In genomic region chr4:13436328-13436727, GRCm38 (mm10) we compare ENCODE assay signal across 19 mouse cellular contexts.
DNase-seq lines count a peak whose midpoint lies in the region; ATAC-seq and TF ChIP-seq lines count a peak whose summit lies in the region.
"Had no signal": no experiment of that assay in that cellular context is flagged by ENCODE, and none has a peak within 500 bp of the region (broad histone marks: within the 10 kb centered on the region; RNA-seq: fewer than 3 reads in every experiment).

No protein-coding gene starts in this region.

- TF ChIP-seq POLR2A in myocyte (IDR thresholded peaks at IDR 0.05; ENCODE audit: insufficient read length, low read depth): no peak

- ATAC-seq in frontal cortex, adult (ENCODE audit: low TSS enrichment): no peak
- ATAC-seq: forebrain, embryonic 15.5 days; hindbrain, embryonic 16.5 days; intestine, embryonic 15.5 days had no signal

- H3K4me2 ChIP-seq in myocyte (ENCODE audit: low read depth): no peak overlapping the region
- H3K4me2 ChIP-seq: forebrain, embryonic 15.5 days; heart, embryonic 11.5 days; heart, embryonic 15.5 days; intestine, embryonic 15.5 days had no signal

- no peak overlapping the region for H3K4me3 ChIP-seq in myocyte
- H3K4me3 ChIP-seq: embryonic facial prominence, embryonic 10.5 days; erythroblast, embryonic 14.5 days; forebrain, embryonic 15.5 days; heart, embryonic 15.5 days; intestine, embryonic 15.5 days had no signal

- intact Hi-C loops in heart, postnatal 10 days (cut with DNase I): no loop called here
- intact Hi-C loops in gastrocnemius, postnatal 36 days (cut with DNase I): no loop called here

- peak; percentile 80 for DNase-seq in heart, adult 11 months
- DNase-seq in heart, postnatal 10 days: no peak
- DNase-seq in forelimb bud, embryonic 11.5 days (ENCODE audit: low read depth, low spot score): peak; percentile 30
- peak; percentile 8 to 18 for DNase-seq in gastrocnemius, postnatal 36 days
- DNase-seq in left cerebral cortex, adult 9 months (ENCODE audit: low spot score in 2 of 2): no peak
- DNase-seq in cerebellum, adult 11 months: no peak
- DNase-seq: adrenal gland, postnatal 14 days; cerebellum, adult 2 months; cerebellum, postnatal 10 days; kidney, adult 18-20 months had no signal

- no peaks in the 10 kb centered on the region for H3K36me3 ChIP-seq in myocyte (ENCODE audit: control insufficient read depth, insufficient read depth)
- H3K36me3 ChIP-seq: embryonic facial prominence, embryonic 10.5 days; forebrain, embryonic 15.5 days; heart, embryonic 15.5 days; intestine, embryonic 15.5 days had no signal

- H3K79me2 ChIP-seq in myocyte (ENCODE audit: control insufficient read depth, insufficient read depth): no peaks in the 10 kb centered on the region

- no peak overlapping the region for H3ac ChIP-seq in myocyte (ENCODE audit: control insufficient read depth, insufficient read length)

- H3K27me3 ChIP-seq in myocyte (ENCODE audit: control insufficient read depth, insufficient read depth, insufficient read length): no peaks in the 10 kb centered on the region
- H3K27me3 ChIP-seq: forebrain, embryonic 15.5 days; heart, embryonic 15.5 days; intestine, embryonic 15.5 days had no signal

TF ChIP-seq in myocyte, 11 proteins besides CTCF, POLR2A, EP300 and RAD21:
- no peak for TF ChIP-seq CEBPB (IDR thresholded peaks at IDR 0.05; ENCODE audit: insufficient read depth, poor library complexity, severe bottlenecking)
- TF ChIP-seq TCF3 (IDR thresholded peaks at IDR 0.05; ENCODE audit: insufficient read length, low read depth): no peak
- TF ChIP-seq MYOD1 (IDR thresholded peaks at IDR 0.05; ENCODE audit: control insufficient read depth in 1 of 3, insufficient read length in 2 of 3, low read depth in 2 of 3): peak in 2 of 3 experiments; percentile 39 to 40
- TF ChIP-seq POLR2AphosphoS2 (IDR thresholded peaks at IDR 0.05; ENCODE audit: insufficient read length, low read depth): no peak
- peak; percentile 11 for TF ChIP-seq TCF12 (IDR thresholded peaks at IDR 0.05; ENCODE audit: insufficient read depth, poor library complexity, severe bottlenecking)
- TF ChIP-seq USF1 (IDR thresholded peaks at IDR 0.05; ENCODE audit: low read depth): no peak
- TF ChIP-seq MAX (IDR thresholded peaks at IDR 0.05; ENCODE audit: low read depth): no peak
- TF ChIP-seq SRF (IDR thresholded peaks at IDR 0.05; ENCODE audit: control insufficient read depth, insufficient read length, low read depth): no peak
- TF ChIP-seq E2F4 (IDR thresholded peaks at IDR 0.05; ENCODE audit: insufficient read depth): no peak
- no peak for TF ChIP-seq REST (IDR thresholded peaks at IDR 0.05; ENCODE audit: insufficient read depth, insufficient read length)
- peak in 2 of 3 experiments; percentile 26 to 53 for TF ChIP-seq MYOG (IDR thresholded peaks at IDR 0.05; ENCODE audit: control insufficient read depth in 1 of 3, insufficient read depth in 1 of 3, insufficient read length in 2 of 3, low read depth in 2 of 3)

Comparison
In these comparisons a context has a peak if more than half of its experiments do, and no peak if none do; other contexts are left out.
1. DNase-seq: peak in heart, adult 11 months (single experiment), forelimb bud, embryonic 11.5 days (single experiment) and gastrocnemius, postnatal 36 days (2 of 2); none in heart, postnatal 10 days (0 of 2), left cerebral cortex, adult 9 months (0 of 2) and cerebellum, adult 11 months (single experiment).